Mouse (Mus musculus) intestine, embryonic 16.5 days (tissue): ENCODE results near the gene Slc6a20a. TPM values are rescaled to one million over a fixed set of nuclear protein-coding genes. Genes with fewer than 3 reads are reported as not detected.

Experiments
- ATAC-seq: fragments of 200-750 bp; cut with Nextera tagmentation; 2 replicates; pipeline ENCODE4 v1.8.0; 2017; ENCODE audit warnings: moderate TSS enrichment, moderate library complexity
- H3K27ac ChIP-seq: fragments of 300-500 bp; sonication (generic); 2 replicates; pipeline ENCODE4 v1.5.1; 2014; ENCODE audit warnings: mild to moderate bottlenecking, low read length
- H3K27me3 ChIP-seq: fragments of 300-500 bp; sonication (generic); replicated peaks from 2 replicates; pipeline ENCODE4 v1.6.1; 2014; ENCODE audit warnings: low read length, control low read depth, mixed read lengths; ENCODE audit not compliant: control insufficient read depth, insufficient read depth
- H3K36me3 ChIP-seq: fragments of 300-500 bp; sonication (generic); 2 replicates; pipeline ENCODE4 v1.6.1; 2014; ENCODE audit warnings: low read length, control low read depth; ENCODE audit not compliant: control insufficient read depth, insufficient read depth
- H3K4me1 ChIP-seq: fragments of 300-500 bp; sonication (generic); 2 replicates; pipeline ENCODE4 v1.6.1; 2014; ENCODE audit warnings: low read length, control low read depth, mixed read lengths; ENCODE audit not compliant: control insufficient read depth, insufficient read depth
- H3K4me2 ChIP-seq: fragments of 300-500 bp; sonication (generic); 2 replicates; pipeline ENCODE4 v1.6.1; 2014; ENCODE audit warnings: low read depth, low read length, control low read depth
- H3K4me3 ChIP-seq: fragments of 300-500 bp; sonication (generic); 2 replicates; pipeline ENCODE4 v1.5.1; 2014; ENCODE audit warnings: mild to moderate bottlenecking, low read length
- H3K9ac ChIP-seq: fragments of 300-500 bp; sonication (generic); 2 replicates; pipeline ENCODE4 v1.6.1; 2014; ENCODE audit warnings: low read depth, low read length
- H3K9me3 ChIP-seq: fragments of 300-500 bp; sonication (generic); 2 replicates; pipeline ENCODE4 v1.6.1; 2016; ENCODE audit warnings: low read length, control low read depth; ENCODE audit not compliant: control insufficient read depth
- WGBS: fragments of 180-500 bp; shearing (Covaris S2); extraction: QIAGEN DNeasy Blood & Tissue Kit; methylation state at CpG from one replicate; pipeline ENCODE4 v1.1.7; 2014; 5-methylcytosine and 5-hydroxymethylcytosine counted together
- polyA plus RNA-seq: library from polyadenylated mRNA; unstranded; fragments of >200 nt; fragmentation: Nextera tagmentation; extraction: Ambion mirVana; gene quantifications from 2 replicates; pipeline ENCODE4 v1.2.1, GENCODE M21; 2015

Gene Slc6a20a
- polyA plus RNA-seq, 1 experiment from 2014 or later = 32.5 TPM

- peak; percentile 80 for ATAC-seq
- Histone ChIP-seq H3K9me3 (no peaks in the 10 kb centered on the region), H3K4me2 (no peak overlapping the region), H3K9ac (no peak overlapping the region), H3K4me3 (no peak overlapping the region), H3K4me1 (peaks cover 3% of the 10 kb centered on the region; the same call in 1 of the 2 replicates), H3K27me3 (no peaks in the 10 kb centered on the region), H3K36me3 (no peaks in the 10 kb centered on the region), H3K27ac (no peak overlapping the region)
- WGBS = 60% methylated on average over 2 of the region's 2 CpGs
These were observed 28.7 kb downstream of the Slc6a20a start for GRCm38 (mm10) chr9:123649785-123650511.

DNA sequence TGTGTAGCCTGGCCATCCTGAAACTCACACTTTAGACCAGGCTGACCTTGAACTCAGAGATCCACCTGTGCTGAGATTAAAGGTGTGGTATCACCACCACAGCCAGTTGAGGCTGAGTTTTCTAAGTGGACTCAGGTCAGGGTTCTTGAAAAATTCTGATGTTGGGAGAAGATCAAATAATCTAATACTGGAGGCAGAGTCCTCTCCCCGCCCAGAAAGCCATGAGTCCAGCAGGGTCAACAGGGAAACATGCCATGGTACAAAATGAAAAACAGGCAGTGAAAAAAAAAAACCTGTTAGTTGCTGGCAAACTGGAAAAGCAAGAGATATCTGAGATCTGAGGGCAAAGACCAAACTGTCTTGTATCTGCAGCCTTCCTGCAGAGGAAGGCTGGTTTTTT lies 38.6 kb downstream of the Slc6a20a start:
- Histone ChIP-seq H3K27me3 (no peaks in the 10 kb centered on the region), H3K4me2 (no peak overlapping the region), H3K36me3 (no peaks in the 10 kb centered on the region), H3K4me3 (no peak overlapping the region), H3K9me3 (no peaks in the 10 kb centered on the region), H3K4me1 (no peaks in the 10 kb centered on the region), H3K27ac (peak overlapping the region; percentile 53), H3K9ac (no peak overlapping the region)
- ATAC-seq = peak; percentile 37
- 53% methylated on average over 1 of the region's 1 CpGs for WGBS

- Histone ChIP-seq H3K4me3 (no peak overlapping the region), H3K27ac (no peak overlapping the region), H3K27me3 (no peaks in the 10 kb centered on the region), H3K9me3 (no peaks in the 10 kb centered on the region), H3K4me1 (no peaks in the 10 kb centered on the region), H3K36me3 (no peaks in the 10 kb centered on the region), H3K9ac (no peak overlapping the region), H3K4me2 (no peak overlapping the region)
- WGBS = 64% methylated on average over 1 of the region's 1 CpGs
- ATAC-seq = peak; percentile 78
These were observed 40.0 kb downstream of the Slc6a20a start for GRCm38 (mm10) chr9:123638668-123639089.

DNA sequence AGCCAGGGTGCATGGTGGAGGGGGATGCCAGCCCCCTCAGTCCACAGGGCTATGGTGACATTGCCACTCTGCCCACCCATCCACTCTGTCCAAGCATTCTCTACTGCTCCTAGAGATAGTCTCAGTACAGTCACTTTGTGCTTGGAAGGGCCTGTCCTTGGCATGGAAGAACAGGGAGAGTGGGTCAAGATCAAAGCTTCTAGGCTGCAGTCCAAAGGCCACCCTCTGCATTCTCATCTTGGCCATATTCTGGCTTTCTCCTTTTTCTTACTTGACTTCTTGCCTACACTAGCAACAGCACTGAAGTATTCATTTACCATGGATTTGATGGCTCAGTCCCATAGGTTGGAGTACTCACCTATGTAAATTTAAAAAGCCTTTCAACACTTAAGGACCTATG lies 40.5 kb downstream of the Slc6a20a start:
- no peaks in the 10 kb centered on the region for H3K36me3 ChIP-seq
- no peak overlapping the region for H3K4me3 ChIP-seq
- H3K4me1 ChIP-seq = no peaks in the 10 kb centered on the region
- 0 out of 2 replicates have a peak, but pooled peaks have one; percentile 1 for ATAC-seq
- no peak overlapping the region for H3K9ac ChIP-seq
- no peak overlapping the region for H3K4me2 ChIP-seq
- H3K27ac ChIP-seq = no peak overlapping the region
- H3K27me3 ChIP-seq = no peaks in the 10 kb centered on the region
- no peaks in the 10 kb centered on the region for H3K9me3 ChIP-seq

DNA sequence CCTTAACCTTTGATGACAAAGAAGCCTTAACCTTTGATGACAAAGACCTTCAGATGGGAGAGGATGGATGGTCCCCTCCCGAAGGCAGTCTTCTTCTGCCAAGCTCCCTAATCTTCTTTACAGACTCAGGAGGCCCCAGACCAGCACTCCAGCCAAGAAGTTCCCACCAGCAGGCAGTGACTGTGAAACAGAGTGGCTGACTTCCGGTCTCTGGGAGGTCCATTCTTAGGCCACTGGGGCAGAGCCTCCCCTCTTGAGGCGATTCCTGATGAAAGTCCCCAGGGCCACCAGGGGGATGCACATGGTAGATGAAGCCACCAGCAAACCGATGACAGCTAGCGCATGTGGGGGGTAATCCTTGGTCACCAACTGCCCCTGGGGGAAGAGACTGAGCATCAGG lies 41.9 kb downstream of the Slc6a20a start:
- 71% methylated on average over 5 of the region's 5 CpGs for WGBS
- ATAC-seq = no peak
- no peaks in the 10 kb centered on the region for H3K4me1 ChIP-seq
- no peaks in the 10 kb centered on the region for H3K9me3 ChIP-seq
- no peak overlapping the region for H3K27ac ChIP-seq
- H3K4me2 ChIP-seq = no peak overlapping the region
- no peaks in the 10 kb centered on the region for H3K27me3 ChIP-seq
- H3K4me3 ChIP-seq = no peak overlapping the region
- no peak overlapping the region for H3K9ac ChIP-seq
- no peaks in the 10 kb centered on the region for H3K36me3 ChIP-seq

GRCm38 (mm10) chr9:123632993-123633392 lies 45.7 kb downstream of the Slc6a20a start:
- Histone ChIP-seq H3K27me3 (no peaks in the 10 kb centered on the region), H3K9ac (no peak overlapping the region), H3K4me2 (no peak overlapping the region), H3K4me1 (no peaks in the 10 kb centered on the region), H3K36me3 (no peaks in the 10 kb centered on the region), H3K27ac (no peak overlapping the region), H3K9me3 (no peaks in the 10 kb centered on the region), H3K4me3 (no peak overlapping the region)
- 75% methylated on average over 3 of the region's 3 CpGs for WGBS
- ATAC-seq = no peak

GRCm38 (mm10) chr9:123632281-123632680 lies 46.4 kb downstream of the Slc6a20a start, which contains the start of gene Slc6a20b:
Gene Slc6a20b (minus strand): TSS chr9:123632565.
- Histone ChIP-seq H3K36me3 (no peaks in the 10 kb centered on the region), H3K9ac (no peak within 1 kb of the TSS), H3K27ac (no peak within 1 kb of the TSS), H3K27me3 (no peaks in the 10 kb centered on the region), H3K9me3 (no peaks in the 10 kb centered on the region), H3K4me2 (no peak within 1 kb of the TSS), H3K4me1 (no peaks in the 10 kb centered on the region), H3K4me3 (no peak within 1 kb of the TSS)
- WGBS = 77% methylated on average over 6 of the region's 6 CpGs
- ATAC-seq = 0 out of 2 replicates have a peak, but pooled peaks have one; percentile 8

GRCm38 (mm10) chr9:123631666-123632065 lies 47.0 kb downstream of the Slc6a20a start:
- Histone ChIP-seq H3K9ac (no peak overlapping the region), H3K27me3 (no peaks in the 10 kb centered on the region), H3K4me3 (no peak overlapping the region), H3K4me1 (no peaks in the 10 kb centered on the region), H3K27ac (no peak overlapping the region), H3K4me2 (no peak overlapping the region), H3K9me3 (no peaks in the 10 kb centered on the region), H3K36me3 (no peaks in the 10 kb centered on the region)
- ATAC-seq = no peak
- 81% methylated on average over 3 of the region's 3 CpGs for WGBS

DNA sequence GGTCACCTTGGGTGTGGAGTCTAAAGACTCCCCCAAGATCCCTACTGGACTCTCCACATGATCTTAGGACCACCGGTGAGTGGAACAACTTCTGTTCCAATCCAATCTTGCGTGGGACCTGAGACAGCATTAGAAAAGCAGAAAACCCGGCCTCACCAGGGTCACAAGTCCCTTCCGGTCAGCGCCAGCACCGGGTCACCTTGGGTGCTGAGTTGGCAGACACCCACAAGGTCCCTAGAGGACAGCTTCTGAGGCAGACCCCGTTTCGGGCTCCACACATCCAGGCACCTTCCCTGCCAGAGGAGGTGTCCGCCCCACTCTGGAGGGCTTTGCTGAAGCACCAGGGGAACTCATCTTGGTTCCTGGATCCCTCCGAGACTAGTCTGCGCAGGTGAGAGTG lies 52.9 kb downstream of the Slc6a20a start:
- no peaks in the 10 kb centered on the region for H3K27me3 ChIP-seq
- no peak overlapping the region for H3K27ac ChIP-seq
- no peak overlapping the region for H3K4me3 ChIP-seq
- ATAC-seq = no peak
- no peaks in the 10 kb centered on the region for H3K36me3 ChIP-seq
- 95% methylated on average over 11 of the region's 11 CpGs for WGBS
- H3K4me2 ChIP-seq = no peak overlapping the region
- H3K9me3 ChIP-seq = no peaks in the 10 kb centered on the region
- peaks cover 10% of the 10 kb centered on the region; the same call in 1 of the 2 replicates for H3K4me1 ChIP-seq
- H3K9ac ChIP-seq = no peak overlapping the region

DNA sequence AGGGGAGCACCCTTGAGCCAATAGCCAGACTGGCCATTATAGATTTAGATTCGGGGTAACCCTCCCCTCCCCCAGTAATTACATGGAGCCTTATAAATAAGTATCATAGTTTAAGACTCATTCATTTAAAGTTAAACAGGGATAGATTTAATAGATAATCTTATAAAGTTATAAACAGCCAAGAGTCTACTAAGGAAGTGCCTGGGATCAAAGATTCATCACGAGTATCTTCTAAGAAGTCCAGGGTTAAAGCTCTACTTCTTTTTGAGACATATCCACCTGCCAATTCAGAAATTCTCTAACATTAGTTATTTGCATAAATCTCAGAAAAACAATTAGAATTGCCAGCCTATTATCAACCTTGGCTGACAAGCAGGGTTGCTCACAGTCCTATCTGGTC lies 53.9 kb downstream of the Slc6a20a start:
- WGBS = 84% methylated on average over 2 of the region's 2 CpGs
- H3K4me2 ChIP-seq = no peak overlapping the region
- no peaks in the 10 kb centered on the region for H3K36me3 ChIP-seq
- H3K27ac ChIP-seq = no peak overlapping the region
- no peaks in the 10 kb centered on the region for H3K27me3 ChIP-seq
- no peaks in the 10 kb centered on the region for H3K9me3 ChIP-seq
- no peak overlapping the region for H3K4me3 ChIP-seq
- ATAC-seq = no peak
- no peak overlapping the region for H3K9ac ChIP-seq
- H3K4me1 ChIP-seq = peaks cover 10% of the 10 kb centered on the region; the same call in 1 of the 2 replicates
